In genomic region chr10:120666985-120667677, GRCm38 (mm10) we compare ENCODE assay signal across 8 mouse cellular contexts.
DNase-seq lines count a peak whose midpoint lies in the region; ATAC-seq and TF ChIP-seq lines count a peak whose summit lies in the region.

No protein-coding gene starts in this region.

- no peak overlapping the region for H3K9ac ChIP-seq in forebrain, embryonic 11.5 days (ENCODE audit: low read length)
- no peak overlapping the region for H3K9ac ChIP-seq in intestine, embryonic 15.5 days
- H3K9ac ChIP-seq in limb, embryonic 11.5 days (ENCODE audit: low read length): no peak overlapping the region

- DNase-seq in urinary bladder, adult 18-20 months (ENCODE audit: low spot score in 2 of 2): peak; percentile 28 to 33
- no peak for DNase-seq in urinary bladder, postnatal 4 days (ENCODE audit: low spot score in 2 of 2)
- DNase-seq in forebrain, embryonic 11.5 days (ENCODE audit: low spot score): peak; percentile 77
- DNase-seq in limb, embryonic 11.5 days (ENCODE audit: low spot score): peak; percentile 79
- peak; percentile 46 for DNase-seq in right cerebral cortex, postnatal 14 days

- H3K27ac ChIP-seq in bone marrow macrophage, adult 2 months (ENCODE audit: insufficient read depth, low read depth, low read length): peak overlapping the region; percentile 81
- H3K27ac ChIP-seq in forebrain, embryonic 11.5 days (ENCODE audit: low read depth, low read length): no peak overlapping the region
- H3K27ac ChIP-seq in intestine, embryonic 15.5 days: no peak overlapping the region
- no peak overlapping the region for H3K27ac ChIP-seq in limb, embryonic 11.5 days (replicated peaks; ENCODE audit: low read depth, low read length)

- no peak overlapping the region for H3K4me3 ChIP-seq in bone marrow macrophage, adult 2 months (ENCODE audit: insufficient read depth, low read length)
- H3K4me3 ChIP-seq in forebrain, embryonic 11.5 days (ENCODE audit: low read depth, low read length): no peak overlapping the region
- no peak overlapping the region for H3K4me3 ChIP-seq in intestine, embryonic 15.5 days (replicated peaks)
- H3K4me3 ChIP-seq in limb, embryonic 11.5 days (ENCODE audit: low read depth, low read length): no peak overlapping the region

- no peak for TF ChIP-seq POLR2A in bone marrow macrophage, adult 2 months (IDR thresholded peaks at IDR 0.05; ENCODE audit: borderline replicate concordance, low read depth, low read length)

- H3K4me1 ChIP-seq in bone marrow macrophage, adult 2 months (ENCODE audit: control insufficient read depth, insufficient read depth, low read length): peaks cover 23% of the 10 kb centered on the region
- H3K4me1 ChIP-seq in forebrain, embryonic 11.5 days (replicated peaks; ENCODE audit: control insufficient read depth, insufficient read depth, low read length): no peaks in the 10 kb centered on the region
- no peaks in the 10 kb centered on the region for H3K4me1 ChIP-seq in intestine, embryonic 15.5 days (replicated peaks)
- H3K4me1 ChIP-seq in limb, embryonic 11.5 days (ENCODE audit: control insufficient read depth, insufficient read depth, low read length): no peaks in the 10 kb centered on the region

- no peak overlapping the region for H3K4me2 ChIP-seq in forebrain, embryonic 11.5 days (ENCODE audit: low read depth, low read length, severe bottlenecking)
- no peak overlapping the region for H3K4me2 ChIP-seq in intestine, embryonic 15.5 days (replicated peaks)
- no peak overlapping the region for H3K4me2 ChIP-seq in limb, embryonic 11.5 days (ENCODE audit: low read depth, severe bottlenecking)

- H3K36me3 ChIP-seq in forebrain, embryonic 11.5 days (ENCODE audit: control insufficient read depth, insufficient read depth, low read length): no peaks in the 10 kb centered on the region
- H3K36me3 ChIP-seq in intestine, embryonic 15.5 days: no peaks in the 10 kb centered on the region
- no peaks in the 10 kb centered on the region for H3K36me3 ChIP-seq in limb, embryonic 11.5 days (ENCODE audit: control insufficient read depth, insufficient read depth, low read length)

- peak; percentile 45 for TF ChIP-seq CTCF in bone marrow macrophage, adult 2 months (IDR thresholded peaks at IDR 0.05; ENCODE audit: low read depth, low read length)

- peak; percentile 64; the same call in 1 of the 2 replicates for ATAC-seq in forebrain, embryonic 11.5 days (replicated peaks; ENCODE audit: low FRiP score)
- ATAC-seq in intestine, embryonic 15.5 days: peak; percentile 63; the same call in 1 of the 2 replicates
- ATAC-seq in limb, embryonic 11.5 days (ENCODE audit: insufficient number of reproducible peaks, low FRiP score, low TSS enrichment, low read depth): no peak
- no peak for ATAC-seq in erythroid progenitor cell, adult 5-6 weeks (replicated peaks; ENCODE audit: low FRiP score, poor library complexity, severe bottlenecking)

- no peaks in the 10 kb centered on the region for H3K9me3 ChIP-seq in forebrain, embryonic 11.5 days (ENCODE audit: control insufficient read depth, low read length)
- H3K9me3 ChIP-seq in intestine, embryonic 15.5 days: no peaks in the 10 kb centered on the region
- H3K9me3 ChIP-seq in limb, embryonic 11.5 days (ENCODE audit: control insufficient read depth, low read length): no peaks in the 10 kb centered on the region

- 64% methylated on average over 12 of the region's 12 CpGs for WGBS in forebrain, embryonic 11.5 days
- WGBS in intestine, embryonic 15.5 days: 72% methylated on average over 12 of the region's 12 CpGs
- WGBS in limb, embryonic 11.5 days: 69% methylated on average over 12 of the region's 12 CpGs

- H3K27me3 ChIP-seq in forebrain, embryonic 11.5 days (ENCODE audit: control insufficient read depth, insufficient read depth, low read length): no peaks in the 10 kb centered on the region
- no peaks in the 10 kb centered on the region for H3K27me3 ChIP-seq in intestine, embryonic 15.5 days (replicated peaks)
- H3K27me3 ChIP-seq in limb, embryonic 11.5 days (ENCODE audit: control insufficient read depth, insufficient read depth, low read length): no peaks in the 10 kb centered on the region

Comparison
In these comparisons a context has a peak if more than half of its experiments do, and no peak if none do; other contexts are left out.
1. DNase-seq: peak in urinary bladder, adult 18-20 months (2 of 2), forebrain, embryonic 11.5 days (single experiment), limb, embryonic 11.5 days (single experiment) and right cerebral cortex, postnatal 14 days (single experiment); none in urinary bladder, postnatal 4 days (0 of 2).
2. ATAC-seq: peak in forebrain, embryonic 11.5 days (single experiment) and intestine, embryonic 15.5 days (single experiment); none in limb, embryonic 11.5 days (single experiment) and erythroid progenitor cell, adult 5-6 weeks (single experiment).